Mouse (Mus musculus) spleen, embryonic (tissue): ENCODE results near the gene Atp8b4.
"Not testable (repeated sequence)": the region's sequence is repeated elsewhere in the genome, so short reads cannot be mapped to it uniquely, and the experiment has no call there.

Experiments
- CTCF ChIA-PET: fragments of 350-600 bp; sonication (Branson Sonifier 250); formaldehyde crosslinking; loops from one replicate; lab custom pipeline; 2022; lab: Charles Lee

Atp8b4 gene

DNA sequence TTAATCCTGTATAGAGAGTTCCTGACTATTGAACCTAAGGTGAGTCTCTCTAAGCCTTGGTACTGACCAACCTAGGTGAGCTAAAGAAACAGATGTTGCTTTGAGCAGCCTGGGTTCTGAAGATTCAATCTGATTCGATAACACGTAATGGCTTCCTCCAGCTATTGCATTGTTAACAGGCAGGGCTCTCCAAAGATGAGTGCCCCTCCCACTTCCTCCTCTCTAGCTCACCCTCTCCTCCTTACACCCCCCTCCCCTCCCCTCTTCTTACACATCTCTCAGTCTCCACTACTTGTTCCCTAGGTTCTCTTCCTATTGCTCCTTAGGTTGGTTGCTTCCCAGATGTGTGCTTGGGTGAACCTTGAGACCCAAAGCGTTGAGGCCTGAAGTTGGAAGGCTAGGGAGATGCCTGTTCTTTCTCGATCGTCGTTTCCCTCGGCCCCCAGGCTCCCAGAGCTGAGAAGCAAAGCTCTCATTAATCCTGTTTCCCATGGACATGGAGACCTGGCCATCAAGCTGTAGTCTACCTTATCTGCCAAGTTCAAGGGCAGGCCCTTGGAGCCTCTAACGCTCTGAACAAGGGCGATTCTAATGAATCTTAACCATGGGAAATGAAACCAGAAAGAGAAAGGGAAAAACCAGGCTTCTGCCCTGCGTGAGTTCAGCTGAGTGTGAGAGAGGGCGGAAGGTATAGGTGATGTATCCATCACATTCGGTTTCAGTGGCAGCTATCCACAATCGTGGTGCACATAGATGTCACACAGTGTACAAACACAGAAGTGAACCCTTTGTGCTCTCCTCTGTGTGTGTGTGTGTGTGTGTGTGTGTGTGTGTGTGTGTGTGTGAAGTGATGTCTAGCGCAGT, 4.4 kb downstream of the Atp8b4 start:
- CTCF ChIA-PET: no interaction called here

DNA sequence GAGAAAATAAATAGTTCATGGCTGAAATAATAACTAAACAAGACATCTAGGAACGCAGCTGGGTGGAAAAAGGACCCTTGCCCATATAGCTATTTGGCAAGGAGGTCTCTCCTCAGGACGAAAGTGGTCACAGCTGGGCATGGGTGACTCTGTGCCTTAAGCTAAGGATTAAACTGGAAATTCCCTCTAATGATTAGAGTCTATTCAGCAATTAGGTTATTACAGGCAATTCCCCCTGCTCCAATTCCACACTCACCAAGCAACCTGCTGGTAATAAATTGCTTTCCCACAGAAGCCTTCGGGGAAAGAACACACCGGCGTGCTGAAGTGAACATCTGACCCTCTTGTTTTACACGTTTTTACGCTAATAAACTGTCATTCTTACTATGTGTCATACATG, 5.2 kb downstream of the Atp8b4 start:
- CTCF ChIA-PET: interaction anchor here (0.6 kb wide), 1 partner anchor 29 kb away, joined by 13 read pairs; no protein-coding TSS in a partner anchor

DNA sequence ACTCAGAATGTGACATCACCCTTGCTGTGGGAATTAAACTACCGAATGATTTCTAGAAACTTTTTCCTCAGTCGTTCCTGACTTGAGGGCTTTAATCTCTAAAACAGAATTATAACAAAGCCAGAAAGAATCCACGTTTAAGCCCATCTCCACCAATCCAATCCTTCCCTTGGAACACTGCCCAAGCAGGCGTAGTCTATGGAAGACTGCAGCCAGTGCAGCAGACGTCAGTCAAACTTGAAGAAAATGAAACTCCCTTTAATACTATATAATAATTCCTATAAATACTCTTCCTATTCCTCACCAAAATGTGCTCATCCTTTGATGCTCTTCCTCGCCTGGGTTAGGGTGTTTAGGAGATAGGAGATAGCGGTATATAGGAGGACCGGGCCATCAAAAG, 7.2 kb downstream of the Atp8b4 start:
- CTCF ChIA-PET: no interaction called here

DNA sequence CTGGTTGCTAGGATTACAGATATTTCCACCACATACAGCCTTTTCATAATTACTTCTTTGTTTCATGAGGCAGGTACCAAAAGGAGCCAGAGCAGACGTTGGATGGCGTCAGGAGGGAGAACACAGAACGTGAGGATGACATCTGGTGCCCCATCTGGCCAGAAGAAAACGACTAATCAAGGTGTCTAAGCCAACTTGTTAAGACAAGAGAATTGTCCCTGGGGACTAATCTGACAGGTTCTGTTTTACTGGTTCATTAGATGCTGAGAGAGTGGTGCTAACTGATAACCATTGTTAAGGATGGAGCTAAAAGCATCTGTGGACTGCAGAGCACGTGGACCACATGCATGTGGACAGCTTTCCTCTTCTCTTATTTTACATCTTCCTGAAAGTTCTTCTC, 7.8 kb downstream of the Atp8b4 start:
- CTCF ChIA-PET: no interaction called here

- CTCF ChIA-PET: no interaction called here
Measured at GRCm38 (mm10) chr2:126491446-126491845, 9.0 kb downstream of the Atp8b4 start.

DNA sequence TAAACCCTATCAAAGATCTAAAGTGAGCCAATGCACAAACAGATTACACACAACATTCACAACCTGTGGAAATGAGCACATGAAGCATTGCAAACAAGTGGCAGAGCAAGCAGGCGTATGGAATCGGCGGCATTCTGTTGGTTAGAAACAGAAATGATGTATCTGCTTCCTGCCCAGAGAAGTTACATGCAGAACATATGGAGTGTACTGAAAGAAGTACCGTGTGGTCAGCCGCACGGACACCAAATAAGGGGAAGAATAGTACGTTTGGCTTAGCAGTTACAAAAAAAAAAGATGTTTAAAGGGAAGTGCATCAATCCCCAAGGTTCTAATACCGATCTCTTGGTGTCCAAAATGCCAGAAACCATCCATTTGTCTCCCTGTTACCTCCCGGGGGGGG, 9.9 kb downstream of the Atp8b4 start:
- CTCF ChIA-PET: no interaction called here

GRCm38 (mm10) chr2:126485262-126486017, 15.0 kb downstream of the Atp8b4 start:
- CTCF ChIA-PET: no interaction called here

- CTCF ChIA-PET: no interaction called here
Measured at GRCm38 (mm10) chr2:126483337-126483736, 17.1 kb downstream of the Atp8b4 start.

GRCm38 (mm10) chr2:126477556-126477955, 22.9 kb downstream of the Atp8b4 start:
- CTCF ChIA-PET: no interaction called here

DNA sequence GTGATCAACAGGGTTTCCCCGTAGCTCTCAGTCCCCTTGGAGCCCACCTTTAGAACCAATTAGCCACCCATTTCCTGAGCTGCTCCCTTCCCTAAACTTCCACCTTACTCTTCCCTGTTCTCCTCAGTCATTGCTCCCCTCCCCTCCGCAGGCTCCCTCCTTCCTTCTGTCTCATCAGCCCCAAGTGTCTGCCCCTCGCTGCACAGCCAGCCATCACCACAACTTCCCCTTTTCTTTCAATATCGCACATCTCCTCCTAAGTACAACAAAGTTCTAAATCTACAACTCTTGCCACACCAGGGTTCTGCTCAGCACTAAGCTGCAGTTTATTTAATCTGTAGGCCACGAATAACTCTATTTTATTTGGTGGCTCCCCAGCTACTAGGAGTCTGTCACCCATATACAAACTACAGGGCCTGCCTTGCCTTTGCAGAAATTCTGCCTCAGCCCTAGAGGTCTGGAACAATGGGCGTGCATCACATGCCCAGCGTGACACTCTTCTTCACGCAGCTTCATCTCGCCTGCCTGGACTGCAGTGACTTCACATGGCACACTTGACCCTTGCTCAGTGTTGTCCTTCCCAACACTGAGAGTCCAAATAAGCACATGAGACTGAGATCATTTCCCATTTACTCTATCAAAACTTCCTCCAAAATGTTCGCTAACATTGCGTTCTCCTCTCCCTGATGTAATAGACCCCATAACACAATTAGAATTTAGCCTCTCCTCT, 24.6 kb downstream of the Atp8b4 start:
- CTCF ChIA-PET: no interaction called here

- CTCF ChIA-PET: interaction anchor here (0.6 to 1.1 kb wide), 2 partner anchors 14 to 24 kb away, joined by 3 to 4 read pairs; no protein-coding TSS in a partner anchor
Measured at GRCm38 (mm10) chr2:126474019-126474418, 26.5 kb downstream of the Atp8b4 start.

- CTCF ChIA-PET: no interaction called here
Measured at GRCm38 (mm10) chr2:126472836-126473235, 27.6 kb downstream of the Atp8b4 start.

GRCm38 (mm10) chr2:126467790-126468189, 32.7 kb downstream of the Atp8b4 start:
- CTCF ChIA-PET: no interaction called here

DNA sequence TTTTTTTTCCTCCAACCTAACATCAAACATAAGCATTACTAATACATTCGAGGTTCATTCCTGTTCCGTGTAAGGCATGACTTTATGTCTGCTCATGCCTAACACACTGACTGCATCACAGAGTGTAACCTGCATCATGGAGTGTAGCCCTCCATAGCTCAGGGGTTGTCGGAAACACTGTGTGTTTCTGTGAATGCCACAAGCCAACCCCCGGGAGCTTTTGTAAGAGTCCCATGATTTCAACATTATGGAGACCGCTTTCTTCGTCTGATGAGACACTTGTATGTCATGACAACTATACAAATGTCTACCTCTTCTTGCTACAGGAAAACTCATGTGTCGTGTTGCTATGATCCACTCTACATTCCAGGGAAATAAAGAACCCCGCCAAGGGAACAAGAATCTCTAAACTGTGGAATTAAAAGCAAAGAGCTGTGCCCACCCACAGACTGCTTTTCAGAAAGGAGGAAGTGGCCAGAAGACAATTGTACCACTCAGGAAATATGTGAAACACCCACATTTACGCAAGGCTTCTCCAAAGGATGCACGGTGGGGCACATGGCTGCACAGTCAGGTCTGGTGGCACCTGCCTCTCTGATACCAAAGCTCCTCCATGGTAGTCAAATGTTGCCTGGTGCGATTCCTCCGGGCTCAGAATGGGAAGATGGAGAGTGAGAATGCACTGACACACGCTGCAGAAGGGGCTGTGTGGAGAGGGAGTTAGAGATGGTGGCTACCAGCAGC, 33.9 kb downstream of the Atp8b4 start:
- CTCF ChIA-PET: interaction anchor here (0.6 to 0.7 kb wide), 2 partner anchors 28 to 930 kb away, joined by 4 to 13 read pairs; no protein-coding TSS in a partner anchor

GRCm38 (mm10) chr2:126458661-126459060, 41.8 kb downstream of the Atp8b4 start:
- CTCF ChIA-PET: no interaction called here

DNA sequence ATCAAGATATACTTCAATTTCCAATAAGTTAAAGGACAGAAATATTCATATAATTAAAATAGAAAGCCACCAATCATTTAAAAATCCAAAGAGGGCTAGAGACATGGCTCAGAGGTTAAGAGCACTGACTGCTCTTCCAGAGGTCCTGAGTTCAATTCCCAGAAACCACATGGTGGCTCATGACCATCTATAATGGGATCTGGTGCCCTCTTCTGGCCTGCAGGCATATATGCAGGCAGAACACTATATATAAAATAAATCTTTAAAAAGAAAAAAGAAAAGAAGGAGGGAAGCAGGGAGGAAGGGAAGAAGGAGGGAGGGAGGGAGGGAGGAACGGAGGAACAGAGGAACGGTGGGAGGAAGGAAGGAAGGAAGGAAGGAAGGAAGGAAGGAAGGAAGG, 42.7 kb downstream of the Atp8b4 start:
- CTCF ChIA-PET: not testable (repeated sequence)

- CTCF ChIA-PET: no interaction called here
Measured at GRCm38 (mm10) chr2:126450937-126451302, 49.6 kb downstream of the Atp8b4 start.

DNA sequence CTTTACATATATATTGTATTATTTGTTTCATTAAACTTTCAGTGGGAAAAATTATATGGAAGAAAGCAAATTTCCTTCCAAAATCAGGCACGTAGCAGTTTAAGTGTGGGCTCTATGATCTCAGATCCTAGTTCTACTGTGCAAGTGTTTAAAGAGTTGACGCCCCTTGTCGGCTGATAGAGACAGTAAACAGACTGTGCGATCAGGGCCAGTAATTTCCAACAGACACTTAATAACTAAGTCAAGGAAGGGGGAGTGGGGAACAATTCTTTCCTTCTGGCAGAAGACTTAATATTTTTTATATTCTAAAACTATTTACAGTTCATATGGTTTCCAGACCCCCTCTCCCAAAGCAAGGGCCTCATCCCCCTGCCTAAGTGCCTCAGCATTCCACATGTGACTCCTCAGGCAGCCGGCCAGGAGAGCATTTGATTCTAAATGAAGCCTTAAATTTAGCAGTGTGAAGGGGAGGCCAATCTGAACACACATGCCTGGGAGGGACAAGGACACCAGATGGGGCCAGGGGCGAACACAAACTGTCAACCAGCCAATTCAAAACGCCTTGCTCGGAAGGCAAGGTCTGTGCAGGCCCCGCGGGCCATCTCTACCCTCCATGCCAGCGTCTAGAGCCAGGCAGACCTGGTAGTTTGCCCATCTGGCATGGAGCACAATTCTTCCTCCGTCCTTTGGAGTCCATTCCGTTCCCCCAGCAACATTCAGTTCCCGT, 50.1 kb downstream of the Atp8b4 start:
- CTCF ChIA-PET: no interaction called here

DNA sequence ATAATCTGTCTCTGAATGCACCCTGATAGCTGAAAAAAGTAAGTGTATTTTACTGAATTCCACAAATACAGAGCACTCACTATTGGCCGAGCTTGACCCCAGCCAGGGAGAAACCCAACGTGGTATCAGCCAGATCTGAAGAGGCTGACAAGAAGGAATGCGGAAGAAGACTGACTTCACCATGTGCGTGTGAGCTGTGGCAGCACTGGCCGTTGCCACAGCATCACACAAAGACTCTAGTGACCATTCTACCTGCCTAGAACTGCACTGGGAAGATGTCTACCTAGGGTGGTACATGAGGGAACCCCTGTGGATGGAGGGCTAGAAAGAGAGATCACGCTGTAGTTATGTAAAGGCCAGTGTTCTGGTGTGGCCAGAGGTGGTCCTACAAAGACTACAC, 55.4 kb downstream of the Atp8b4 start:
- CTCF ChIA-PET: no interaction called here

- CTCF ChIA-PET: no interaction called here
Measured at GRCm38 (mm10) chr2:126441586-126441985, 58.9 kb downstream of the Atp8b4 start.

GRCm38 (mm10) chr2:126434712-126435111, 65.8 kb downstream of the Atp8b4 start:
- CTCF ChIA-PET: no interaction called here
